Mouse (Mus musculus): Measurements from ENCODE around the gene Gm3448. TPM values are rescaled to one million over a fixed set of nuclear protein-coding genes. Genes with fewer than 3 reads are reported as not detected.
"Not testable (repeated sequence)": the region's sequence is repeated elsewhere in the genome, so short reads cannot be mapped to it uniquely, and the experiment has no call there.

The Gm3448 gene
- polyA plus RNA-seq, 1 experiment from 2014 or later: 2.8 TPM

DNA sequence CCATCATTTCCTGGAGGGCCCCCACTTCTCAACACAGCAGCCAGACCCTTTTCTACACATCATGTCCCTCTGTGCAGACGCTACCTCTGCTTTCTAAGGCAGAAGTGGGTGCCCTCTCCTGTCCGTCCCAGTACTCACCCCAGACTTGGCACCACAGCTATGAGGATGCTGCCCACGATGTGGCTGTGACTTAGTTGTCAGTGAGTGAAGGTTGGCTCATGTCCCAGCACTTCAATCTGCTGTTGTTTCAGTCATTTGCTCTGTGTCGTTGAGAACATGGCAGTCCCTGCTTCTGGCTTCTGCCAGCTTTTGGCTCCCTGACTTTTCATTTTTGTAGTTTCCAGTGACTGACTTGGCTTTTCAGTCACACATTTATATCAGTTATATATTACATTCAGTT is 14.6 kb upstream of the Gm3448 start:
- Histone ChIP-seq H3K9ac (ENCODE audit: low read depth, low read length) (no peak overlapping the region), H3K4me3 (ENCODE audit: low read depth, low read length) (no peak overlapping the region), H3K27ac (replicated peaks; ENCODE audit: low read depth, low read length) (no peak overlapping the region), H3K27me3 (replicated peaks; ENCODE audit: control insufficient read depth, insufficient read depth, low read length) (no peaks in the 10 kb centered on the region), H3K36me3 (ENCODE audit: control insufficient read depth, insufficient read depth, low read length) (peaks cover 39% of the 10 kb centered on the region), H3K4me2 (ENCODE audit: low read depth, low read length) (no peak overlapping the region), H3K4me1 (ENCODE audit: control insufficient read depth, insufficient read depth, low read length) (no peaks in the 10 kb centered on the region), H3K9me3 (ENCODE audit: control insufficient read depth, low read length) (no peaks in the 10 kb centered on the region)
- 89% methylated on average over 4 of the region's 4 CpGs for WGBS
- no peak for ATAC-seq (ENCODE audit: low read depth)
- DNase-seq (ENCODE audit: low spot score): no peak

GRCm38 (mm10) chr17:15053829-15054200 is 12.5 kb upstream of the Gm3448 start:
- not testable (repeated sequence) for H3K9ac ChIP-seq (ENCODE audit: low read depth, low read length); DNase-seq (ENCODE audit: low spot score); H3K27ac ChIP-seq (replicated peaks; ENCODE audit: low read depth, low read length); H3K4me2 ChIP-seq (ENCODE audit: low read depth, low read length); ATAC-seq (ENCODE audit: low read depth); H3K9me3 ChIP-seq (ENCODE audit: control insufficient read depth, low read length); H3K4me1 ChIP-seq (ENCODE audit: control insufficient read depth, insufficient read depth, low read length); H3K27me3 ChIP-seq (replicated peaks; ENCODE audit: control insufficient read depth, insufficient read depth, low read length); H3K4me3 ChIP-seq (ENCODE audit: low read depth, low read length)
- H3K36me3 ChIP-seq (ENCODE audit: control insufficient read depth, insufficient read depth, low read length): peaks cover 18% of the 10 kb centered on the region
- 95% methylated on average over 12 of the region's 13 CpGs for WGBS

- H3K27me3 ChIP-seq (replicated peaks; ENCODE audit: control insufficient read depth, insufficient read depth, low read length); H3K27ac ChIP-seq (replicated peaks; ENCODE audit: low read depth, low read length); H3K4me2 ChIP-seq (ENCODE audit: low read depth, low read length); DNase-seq (ENCODE audit: low spot score); H3K4me3 ChIP-seq (ENCODE audit: low read depth, low read length); ATAC-seq (ENCODE audit: low read depth); H3K9ac ChIP-seq (ENCODE audit: low read depth, low read length); H3K4me1 ChIP-seq (ENCODE audit: control insufficient read depth, insufficient read depth, low read length); H3K9me3 ChIP-seq (ENCODE audit: control insufficient read depth, low read length): not testable (repeated sequence)
- WGBS: 93% methylated on average over 5 of the region's 8 CpGs
- peaks cover 15% of the 10 kb centered on the region for H3K36me3 ChIP-seq (ENCODE audit: control insufficient read depth, insufficient read depth, low read length)
These were observed 12.0 kb upstream of the Gm3448 start for GRCm38 (mm10) chr17:15053183-15053828.

DNA sequence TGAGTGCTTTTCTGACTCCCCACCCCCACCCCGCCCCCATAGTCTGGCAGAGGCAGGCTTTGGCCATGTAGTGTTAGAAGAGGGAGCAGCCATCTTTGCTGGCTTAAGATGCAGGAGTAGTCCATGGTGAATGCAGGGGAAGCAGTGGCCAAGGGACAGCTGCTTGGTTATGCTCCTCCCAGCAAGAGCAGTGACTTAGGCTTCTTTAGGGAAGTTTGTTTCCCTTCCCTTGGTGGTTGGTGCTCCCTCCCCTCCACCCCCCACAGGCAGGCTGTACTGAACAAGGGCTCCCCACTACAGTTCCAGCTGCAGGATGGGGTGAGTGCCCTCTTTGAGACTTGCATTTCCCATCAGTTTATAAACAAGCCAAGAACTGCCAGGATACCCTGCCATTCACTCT is 11.4 kb upstream of the Gm3448 start:
- not testable (repeated sequence) for H3K4me2 ChIP-seq (ENCODE audit: low read depth, low read length); H3K27ac ChIP-seq (replicated peaks; ENCODE audit: low read depth, low read length); H3K27me3 ChIP-seq (replicated peaks; ENCODE audit: control insufficient read depth, insufficient read depth, low read length); H3K4me3 ChIP-seq (ENCODE audit: low read depth, low read length); DNase-seq (ENCODE audit: low spot score); H3K9ac ChIP-seq (ENCODE audit: low read depth, low read length); H3K4me1 ChIP-seq (ENCODE audit: control insufficient read depth, insufficient read depth, low read length); H3K9me3 ChIP-seq (ENCODE audit: control insufficient read depth, low read length)
- H3K36me3 ChIP-seq (ENCODE audit: control insufficient read depth, insufficient read depth, low read length): peaks cover 13% of the 10 kb centered on the region; the same call in 1 of the 2 replicates
- ATAC-seq (ENCODE audit: low read depth): 0 out of 2 replicates have a peak, but pooled peaks have one; percentile 6
- 57% methylated on average over 1 of the region's 1 CpGs for WGBS

DNA sequence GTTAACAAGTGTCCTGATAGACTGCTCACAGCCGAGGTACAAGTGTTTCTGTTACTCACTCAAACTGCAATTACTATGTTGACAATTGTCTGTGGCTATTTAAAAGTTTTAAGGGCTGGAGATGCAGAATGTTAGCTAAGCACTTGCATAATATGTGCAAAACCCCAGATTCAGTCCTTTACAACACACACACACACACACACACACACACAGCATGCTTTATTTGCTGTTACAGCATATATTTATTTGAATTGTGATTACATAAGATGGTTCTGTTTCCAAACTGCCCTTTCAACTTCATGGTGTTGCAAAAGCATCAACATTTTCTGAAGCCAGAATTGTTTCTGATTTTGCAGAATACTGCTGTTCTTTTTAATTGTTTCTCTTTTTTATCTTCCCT is 9.0 kb upstream of the Gm3448 start:
- WGBS: no CpG with 5 or more reads among the region's 1 CpGs

DNA sequence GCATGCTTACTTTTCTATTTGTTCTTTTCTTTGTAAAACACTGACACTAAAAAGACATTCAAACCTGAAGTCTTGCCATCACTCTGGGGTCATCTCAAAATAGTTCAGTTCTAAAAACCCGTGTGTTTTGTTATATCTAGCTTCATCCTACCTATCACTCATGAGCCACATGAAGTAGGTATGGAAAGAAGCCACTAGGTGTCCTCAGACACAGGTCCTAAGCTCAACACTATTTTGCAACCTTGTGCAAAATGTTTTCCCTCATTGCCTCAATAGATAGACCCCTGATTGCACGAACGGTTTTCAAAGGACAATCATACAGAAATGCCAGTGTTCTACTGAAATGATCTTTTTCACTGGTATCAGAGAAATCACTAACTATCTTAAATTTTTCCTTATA is 882 bp downstream of the Gm3448 start:
- H3K4me1 ChIP-seq (ENCODE audit: control insufficient read depth, insufficient read depth, low read length); ATAC-seq (ENCODE audit: low read depth); H3K4me2 ChIP-seq (ENCODE audit: low read depth, low read length): not testable (repeated sequence)

More for the DNA sequence above, 9.0 kb upstream of the Gm3448 start:
- not testable (repeated sequence) for DNase-seq (ENCODE audit: low spot score); H3K27me3 ChIP-seq (replicated peaks; ENCODE audit: control insufficient read depth, insufficient read depth, low read length); H3K4me2 ChIP-seq (ENCODE audit: low read depth, low read length); H3K4me1 ChIP-seq (ENCODE audit: control insufficient read depth, insufficient read depth, low read length); ATAC-seq (ENCODE audit: low read depth); H3K9me3 ChIP-seq (ENCODE audit: control insufficient read depth, low read length); H3K4me3 ChIP-seq (ENCODE audit: low read depth, low read length); H3K36me3 ChIP-seq (ENCODE audit: control insufficient read depth, insufficient read depth, low read length); H3K9ac ChIP-seq (ENCODE audit: low read depth, low read length); H3K27ac ChIP-seq (replicated peaks; ENCODE audit: low read depth, low read length)

DNA sequence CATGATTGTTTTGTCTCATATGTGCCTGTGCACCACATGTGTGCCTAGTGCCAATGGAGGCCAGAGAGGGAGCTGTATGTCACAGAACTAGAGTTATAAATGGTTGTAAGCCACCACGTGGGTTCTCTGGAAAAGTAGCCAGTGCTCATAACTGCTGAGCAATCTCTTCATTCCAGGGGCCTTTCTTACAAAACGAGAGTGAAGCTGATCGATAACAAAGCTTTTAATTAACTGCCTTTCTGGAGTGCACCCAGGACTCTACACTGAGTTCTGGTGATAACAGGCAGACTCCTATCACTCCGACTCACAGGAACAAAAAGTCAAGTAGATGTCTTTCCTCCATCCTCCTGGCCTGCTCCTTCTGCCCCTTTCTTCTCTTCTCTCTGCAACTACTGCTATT is 9.9 kb downstream of the Gm3448 start:
- not testable (repeated sequence) for H3K36me3 ChIP-seq (ENCODE audit: control insufficient read depth, insufficient read depth, low read length); DNase-seq (ENCODE audit: low spot score); H3K27ac ChIP-seq (replicated peaks; ENCODE audit: low read depth, low read length); H3K9me3 ChIP-seq (ENCODE audit: control insufficient read depth, low read length); H3K9ac ChIP-seq (ENCODE audit: low read depth, low read length); H3K4me2 ChIP-seq (ENCODE audit: low read depth, low read length); H3K27me3 ChIP-seq (replicated peaks; ENCODE audit: control insufficient read depth, insufficient read depth, low read length); H3K4me1 ChIP-seq (ENCODE audit: control insufficient read depth, insufficient read depth, low read length); H3K4me3 ChIP-seq (ENCODE audit: low read depth, low read length); ATAC-seq (ENCODE audit: low read depth)
- no CpG with 5 or more reads among the region's 4 CpGs for WGBS

More for the DNA sequence above, 882 bp downstream of the Gm3448 start:
- H3K27ac ChIP-seq (replicated peaks; ENCODE audit: low read depth, low read length); H3K9me3 ChIP-seq (ENCODE audit: control insufficient read depth, low read length); H3K36me3 ChIP-seq (ENCODE audit: control insufficient read depth, insufficient read depth, low read length); H3K9ac ChIP-seq (ENCODE audit: low read depth, low read length); DNase-seq (ENCODE audit: low spot score); H3K4me3 ChIP-seq (ENCODE audit: low read depth, low read length); H3K27me3 ChIP-seq (replicated peaks; ENCODE audit: control insufficient read depth, insufficient read depth, low read length): not testable (repeated sequence)
- WGBS: no CpG with 5 or more reads among the region's 3 CpGs

- not testable (repeated sequence) for H3K36me3 ChIP-seq (ENCODE audit: control insufficient read depth, insufficient read depth, low read length); DNase-seq (ENCODE audit: low spot score); H3K9ac ChIP-seq (ENCODE audit: low read depth, low read length); H3K4me3 ChIP-seq (ENCODE audit: low read depth, low read length); H3K27me3 ChIP-seq (replicated peaks; ENCODE audit: control insufficient read depth, insufficient read depth, low read length); H3K9me3 ChIP-seq (ENCODE audit: control insufficient read depth, low read length); H3K4me1 ChIP-seq (ENCODE audit: control insufficient read depth, insufficient read depth, low read length); H3K4me2 ChIP-seq (ENCODE audit: low read depth, low read length); ATAC-seq (ENCODE audit: low read depth); H3K27ac ChIP-seq (replicated peaks; ENCODE audit: low read depth, low read length)
- WGBS: no CpG with 5 or more reads among the region's 6 CpGs
These were observed 15.8 kb downstream of the Gm3448 start for GRCm38 (mm10) chr17:15025513-15025912.

GRCm38 (mm10) chr17:15024502-15025193 is 16.7 kb downstream of the Gm3448 start:
- H3K27me3 ChIP-seq (replicated peaks; ENCODE audit: control insufficient read depth, insufficient read depth, low read length); H3K36me3 ChIP-seq (ENCODE audit: control insufficient read depth, insufficient read depth, low read length); H3K9me3 ChIP-seq (ENCODE audit: control insufficient read depth, low read length); DNase-seq (ENCODE audit: low spot score); H3K4me3 ChIP-seq (ENCODE audit: low read depth, low read length); H3K4me2 ChIP-seq (ENCODE audit: low read depth, low read length); H3K27ac ChIP-seq (replicated peaks; ENCODE audit: low read depth, low read length); H3K9ac ChIP-seq (ENCODE audit: low read depth, low read length); H3K4me1 ChIP-seq (ENCODE audit: control insufficient read depth, insufficient read depth, low read length): not testable (repeated sequence)
- WGBS: no CpG with 5 or more reads among the region's 48 CpGs
- peak; percentile 91 for ATAC-seq (ENCODE audit: low read depth)

All from embryonic facial prominence, embryonic 14.5 days (tissue).